7 mouse cellular contexts compared by ENCODE assay signal in the genomic region with DNA sequence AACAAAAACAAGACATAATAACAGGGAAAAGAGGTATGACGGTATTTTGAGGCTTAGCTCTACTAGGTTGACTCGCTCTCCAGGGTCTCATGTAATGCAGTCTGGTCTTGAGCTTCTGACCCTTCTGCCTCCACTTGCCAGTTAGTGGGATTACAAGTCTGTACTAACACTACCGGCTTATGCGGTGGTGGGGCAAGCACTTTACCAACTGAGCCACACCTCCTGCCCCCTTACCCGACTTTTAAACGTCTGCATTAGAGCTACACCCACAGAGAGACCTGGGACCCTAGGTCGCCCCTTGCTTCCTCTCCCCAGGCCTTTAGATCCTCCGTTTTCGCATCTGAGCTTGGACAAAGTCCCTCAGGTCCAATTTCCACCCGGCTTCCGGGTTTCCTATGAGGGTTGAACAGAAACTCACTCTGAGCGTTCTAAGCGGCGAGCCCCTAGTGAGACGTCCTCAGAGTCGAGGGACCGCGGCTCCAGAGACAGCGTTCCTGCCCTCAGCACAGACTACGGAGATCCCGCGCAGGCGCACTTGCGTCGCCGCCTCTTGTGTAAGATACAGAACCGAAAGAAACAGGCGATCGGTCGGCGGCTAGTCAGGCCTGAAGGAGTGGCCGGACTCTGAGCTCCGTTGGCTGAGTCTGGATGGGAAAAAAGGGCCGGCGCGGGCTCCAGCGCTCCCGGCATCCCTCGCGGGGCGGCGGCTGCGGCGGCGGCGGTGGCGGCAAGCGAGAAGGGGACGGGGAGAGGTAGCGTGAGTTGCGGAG. TPM values are rescaled to one million over a fixed set of nuclear protein-coding genes. Genes with fewer than 3 reads are reported as not detected.
DNase-seq lines count a peak whose midpoint lies in the region; ATAC-seq lines count a peak whose summit lies in the region.

A gene (minus strand): TSS at position 573 of the 770 bp plus-strand sequence.
A gene (plus strand): TSS at position 678 of the 770 bp plus-strand sequence.

- peaks cover 15% of the 10 kb centered on the region for H3K4me1 ChIP-seq in intestine, embryonic 16.5 days (ENCODE audit: control insufficient read depth, insufficient read depth, low read length)
- H3K4me1 ChIP-seq in midbrain, embryonic 11.5 days (ENCODE audit: control insufficient read depth, insufficient read depth, low read length), result peaks cover 14% of the 10 kb centered on the region

- intact Hi-C loops in left cerebral cortex, postnatal 36 days (cut with DNase I), result loop anchor here (2.0 kb wide), 1 partner anchor 26 kb away; a partner anchor contains a TSS

- H3K27ac ChIP-seq in intestine, embryonic 16.5 days (ENCODE audit: low read length), result peak within 1 kb of the TSS; percentile 94
- H3K27ac ChIP-seq in midbrain, embryonic 11.5 days (ENCODE audit: low read depth, low read length), result peak within 1 kb of the TSS; percentile 70

- peak within 1 kb of the TSS; percentile 93 for H3K9ac ChIP-seq in intestine, embryonic 16.5 days (ENCODE audit: low read depth, low read length)
- peak within 1 kb of the TSS; percentile 90 for H3K9ac ChIP-seq in midbrain, embryonic 11.5 days (ENCODE audit: low read length)

- ATAC-seq in intestine, embryonic 16.5 days, result peak; percentile 96
- ATAC-seq in midbrain, embryonic 11.5 days (ENCODE audit: low FRiP score), result peak; percentile 94

- H3K36me3 ChIP-seq in intestine, embryonic 16.5 days (ENCODE audit: control insufficient read depth, insufficient read depth, low read length), result peaks cover under 1% of the 10 kb centered on the region; the same call in 1 of the 2 replicates
- peaks cover 12% of the 10 kb centered on the region; the same call in 1 of the 2 replicates for H3K36me3 ChIP-seq in midbrain, embryonic 11.5 days (ENCODE audit: control insufficient read depth, insufficient read depth, low read length)

- peak within 1 kb of the TSS; percentile 91 for H3K4me3 ChIP-seq in intestine, embryonic 16.5 days (ENCODE audit: low read length)
- peak within 1 kb of the TSS; percentile 89 for H3K4me3 ChIP-seq in midbrain, embryonic 11.5 days (ENCODE audit: low read depth, low read length)

- peak; percentile 98 for DNase-seq in adrenal gland, adult 8-10 months
- DNase-seq in embryo, embryonic 9.5 days (ENCODE audit: extremely low spot score), result peak; percentile 98
- DNase-seq in gastrocnemius, postnatal 4 days (ENCODE audit: low spot score in 2 of 2), result peak; percentile 90 to 99
- peak; percentile 98 to 99 for DNase-seq in left cerebral cortex, postnatal 36 days (ENCODE audit: low spot score in 2 of 2)
- peak; percentile 100 for DNase-seq in midbrain, embryonic 11.5 days (ENCODE audit: low spot score, missing footprints)
- DNase-seq in skeletal muscle tissue, adult 2 months (ENCODE audit: low read depth, low spot score), result peak; percentile 99

- H3K4me2 ChIP-seq in intestine, embryonic 16.5 days (ENCODE audit: low read depth, low read length), result peak within 1 kb of the TSS; percentile 84
- peak within 1 kb of the TSS; percentile 88 for H3K4me2 ChIP-seq in midbrain, embryonic 11.5 days

- H3K9me3 ChIP-seq in intestine, embryonic 16.5 days (ENCODE audit: control insufficient read depth, low read length), result no peaks in the 10 kb centered on the region
- H3K9me3 ChIP-seq in midbrain, embryonic 11.5 days (ENCODE audit: control insufficient read depth, low read length), result no peaks in the 10 kb centered on the region

- no peaks in the 10 kb centered on the region for H3K27me3 ChIP-seq in intestine, embryonic 16.5 days (replicated peaks; ENCODE audit: control insufficient read depth, insufficient read depth, low read length)
- H3K27me3 ChIP-seq in midbrain, embryonic 11.5 days (ENCODE audit: control insufficient read depth, insufficient read depth, low read length), result no peaks in the 10 kb centered on the region

- WGBS in intestine, embryonic 16.5 days, result 1% methylated on average over 51 of the region's 51 CpGs
- WGBS in midbrain, embryonic 11.5 days, result under 1% methylated on average over 51 of the region's 51 CpGs

RNA-seq across cellular contexts. Expression of the first gene that starts in this region (rescaled TPM):
- total RNA-seq in adrenal gland, adult 8-10 months (2022), result 10 to 100 TPM; 29.0 to 30.6 (median 29.9) TPM
- total RNA-seq in gastrocnemius, postnatal 4 days (2021), result 10 to 100 TPM; 13.2 to 16.6 TPM
- 14.7 and 15.8 TPM in 2 replicates for polyA plus RNA-seq in intestine, embryonic 16.5 days (2015; fragmentation: Nextera tagmentation; extraction: Ambion mirVana)
- total RNA-seq in left cerebral cortex, postnatal 36 days (2021), result 10 to 100 TPM; 20.7 to 21.9 TPM
- polyA plus RNA-seq in midbrain, embryonic 11.5 days (2014; fragmentation: Nextera tagmentation; extraction: Ambion mirVana), result 14.5 and 15.6 TPM in 2 replicates

RNA-seq across cellular contexts. Expression of the second gene that starts in this region (rescaled TPM):
- total RNA-seq in adrenal gland, adult 8-10 months (2022), result 10 to 100 TPM; 18.7 to 22.3 (median 20.5) TPM
- 10 to 100 TPM; 17.1 to 20.1 TPM for total RNA-seq in gastrocnemius, postnatal 4 days (2021)
- 38.9 and 41.1 TPM in 2 replicates for polyA plus RNA-seq in intestine, embryonic 16.5 days (2015; fragmentation: Nextera tagmentation; extraction: Ambion mirVana)
- total RNA-seq in left cerebral cortex, postnatal 36 days (2021), result 10 to 100 TPM; 23.2 to 26.9 TPM
- polyA plus RNA-seq in midbrain, embryonic 11.5 days (2014; fragmentation: Nextera tagmentation; extraction: Ambion mirVana), result 31.7 and 35.9 TPM in 2 replicates

Comparison
In these comparisons a context has a peak if more than half of its experiments do, and no peak if none do; other contexts are left out.
1. Peak in every context shown above with its lines: DNase-seq, ATAC-seq, H3K4me3 ChIP-seq and H3K27ac ChIP-seq.